In genomic region chr8:47287641-47288130, GRCm38 (mm10) we compare ENCODE assay signal across 8 mouse cellular contexts.
DNase-seq lines count a peak whose midpoint lies in the region; ATAC-seq and TF ChIP-seq lines count a peak whose summit lies in the region.

No protein-coding gene starts in this region.

- no peaks in the 10 kb centered on the region for H3K36me3 ChIP-seq in embryonic facial prominence, embryonic 12.5 days
- H3K36me3 ChIP-seq in heart, embryonic 16.5 days (ENCODE audit: control insufficient read depth, insufficient read depth): no peaks in the 10 kb centered on the region
- H3K36me3 ChIP-seq in midbrain, embryonic 12.5 days: no peaks in the 10 kb centered on the region

- no peaks in the 10 kb centered on the region for H3K27me3 ChIP-seq in embryonic facial prominence, embryonic 12.5 days
- H3K27me3 ChIP-seq in heart, embryonic 16.5 days (ENCODE audit: control insufficient read depth, insufficient read depth, low read length): no peaks in the 10 kb centered on the region; the same call in 1 of the 2 replicates
- no peaks in the 10 kb centered on the region for H3K27me3 ChIP-seq in midbrain, embryonic 12.5 days

- WGBS in embryonic facial prominence, embryonic 12.5 days: under 1% methylated on average over 33 of the region's 33 CpGs
- WGBS in heart, embryonic 16.5 days: 1% methylated on average over 33 of the region's 33 CpGs
- under 1% methylated on average over 33 of the region's 33 CpGs for WGBS in midbrain, embryonic 12.5 days

- intact Hi-C loops in gastrocnemius, adult 2 months (cut with DNase I): no loop called here

- ATAC-seq in embryonic facial prominence, embryonic 12.5 days (ENCODE audit: insufficient number of reproducible peaks, insufficient read depth, low FRiP score, low TSS enrichment): 0 out of 2 replicates have a peak, but pooled peaks have one; percentile 17
- ATAC-seq in heart, embryonic 16.5 days (replicated peaks; ENCODE audit: extremely low read depth, insufficient read depth, low FRiP score): peak; percentile 23; the same call in 1 of the 2 replicates
- ATAC-seq in midbrain, embryonic 12.5 days (ENCODE audit: low FRiP score, low read depth): peak; percentile 24

- peak; percentile 53 for DNase-seq in gastrocnemius, adult 2 months
- DNase-seq in gastrocnemius, adult 18-20 months (ENCODE audit: low spot score): no peak
- DNase-seq in adrenal gland, adult 8-10 months: peak; percentile 8
- DNase-seq in left cerebral cortex, adult 8-10 months (ENCODE audit: low spot score in 2 of 2): peak; percentile 23 to 30
- peak; percentile 57 for DNase-seq in testis, postnatal 10 days (ENCODE audit: low spot score)

- peak overlapping the region; percentile 95 for H3K4me3 ChIP-seq in gastrocnemius, adult 2 months
- H3K4me3 ChIP-seq in embryonic facial prominence, embryonic 12.5 days: peak overlapping the region; percentile 89
- peak overlapping the region; percentile 86 for H3K4me3 ChIP-seq in heart, embryonic 16.5 days (ENCODE audit: low read length)
- H3K4me3 ChIP-seq in midbrain, embryonic 12.5 days: peak overlapping the region; percentile 98

- no peak for TF ChIP-seq CTCF in gastrocnemius, adult 2 months (IDR thresholded peaks at IDR 0.05)

- H3K4me2 ChIP-seq in embryonic facial prominence, embryonic 12.5 days (replicated peaks): peak overlapping the region; percentile 83
- peak overlapping the region; percentile 83 for H3K4me2 ChIP-seq in heart, embryonic 16.5 days (ENCODE audit: low read depth, low read length)
- H3K4me2 ChIP-seq in midbrain, embryonic 12.5 days (replicated peaks): peak overlapping the region; percentile 90

- peaks cover 22% of the 10 kb centered on the region for H3K4me1 ChIP-seq in embryonic facial prominence, embryonic 12.5 days
- peaks cover 8% of the 10 kb centered on the region; the same call in 1 of the 2 replicates for H3K4me1 ChIP-seq in heart, embryonic 16.5 days (ENCODE audit: control insufficient read depth, insufficient read depth, low read length)
- peaks cover 48% of the 10 kb centered on the region for H3K4me1 ChIP-seq in midbrain, embryonic 12.5 days

- H3K9me3 ChIP-seq in embryonic facial prominence, embryonic 12.5 days: no peaks in the 10 kb centered on the region
- H3K9me3 ChIP-seq in heart, embryonic 16.5 days (replicated peaks; ENCODE audit: control insufficient read depth, low read length): no peaks in the 10 kb centered on the region
- H3K9me3 ChIP-seq in midbrain, embryonic 12.5 days: no peaks in the 10 kb centered on the region

- peak overlapping the region; percentile 88 for H3K27ac ChIP-seq in gastrocnemius, adult 2 months
- H3K27ac ChIP-seq in embryonic facial prominence, embryonic 12.5 days: peak overlapping the region; percentile 94
- peak overlapping the region; percentile 82 for H3K27ac ChIP-seq in heart, embryonic 16.5 days (ENCODE audit: low read length)
- peak overlapping the region; percentile 99 for H3K27ac ChIP-seq in midbrain, embryonic 12.5 days (replicated peaks)

- peak overlapping the region; percentile 94 for H3K9ac ChIP-seq in embryonic facial prominence, embryonic 12.5 days
- peak overlapping the region; percentile 90 for H3K9ac ChIP-seq in heart, embryonic 16.5 days (ENCODE audit: low read length)
- peak overlapping the region; percentile 99 for H3K9ac ChIP-seq in midbrain, embryonic 12.5 days (replicated peaks)
